Mouse (Mus musculus) C2C12 (cell line): ENCODE data around the gene Slc25a45.

Experiments
- CTCF ChIP-seq: IDR thresholded peaks from one replicate; pipeline ENCODE4 v1.5.1; 2011; ENCODE audit not compliant: control insufficient read depth, insufficient read depth, insufficient read length
- FOSL1 ChIP-seq: IDR thresholded peaks from one replicate; pipeline ENCODE4 v1.8.0; 2011; ENCODE audit warnings: mild to moderate bottlenecking, low read length; ENCODE audit not compliant: poor library complexity, insufficient read depth, severe bottlenecking
- MAX ChIP-seq: IDR thresholded peaks from one replicate; pipeline ENCODE4 v1.6.1; 2011; ENCODE audit warnings: mild to moderate bottlenecking, control low read depth

GRCm38 (mm10) chr19:5891521-5892258 is 14.1 kb downstream of the Slc25a45 start:
- TF ChIP-seq CTCF (no peak), FOSL1 (no peak), MAX (no peak)
